Mouse (Mus musculus): ENCODE results near the gene Lgals4. TPM values are rescaled to one million over a fixed set of nuclear protein-coding genes. Genes with fewer than 3 reads are reported as not detected.
"Not testable (repeated sequence)": the region's sequence is repeated elsewhere in the genome, so short reads cannot be mapped to it uniquely, and the experiment has no call there.

Lgals4 gene
- polyA plus RNA-seq, 1 experiment, result 2.4 TPM

- Histone ChIP-seq H3K9ac (ENCODE audit: low read depth, poor library complexity, severe bottlenecking) (peak overlapping the region; percentile 40), H3K4me3 (ENCODE audit: low read depth, low read length) (peak overlapping the region; percentile 5; the same call in 1 of the 2 replicates)
- peak; percentile 56 for TF ChIP-seq CTCF (IDR thresholded peaks at IDR 0.05; ENCODE audit: low read depth, low read length)
- not testable (repeated sequence) for H3K27ac ChIP-seq (ENCODE audit: insufficient read depth, low read length); H3K4me1 ChIP-seq (ENCODE audit: control insufficient read depth, insufficient read depth, low read length); H3K9me3 ChIP-seq (replicated peaks; ENCODE audit: control insufficient read depth, insufficient read depth, low read length, poor library complexity, severe bottlenecking); H3K27me3 ChIP-seq (ENCODE audit: control insufficient read depth, insufficient read depth, low read length, poor library complexity, severe bottlenecking); H3K36me3 ChIP-seq (ENCODE audit: control insufficient read depth, insufficient read depth, low read length, poor library complexity, severe bottlenecking)
Measured at GRCm38 (mm10) chr7:28867508-28868340, 34.1 kb downstream of the Lgals4 start.

GRCm38 (mm10) chr7:28870901-28871664, 37.4 kb downstream of the Lgals4 start:
- no peak for TF ChIP-seq POLR2A (IDR thresholded peaks at IDR 0.05; ENCODE audit: insufficient read depth, low read length)
- no peak for TF ChIP-seq EP300 (IDR thresholded peaks at IDR 0.05; ENCODE audit: insufficient read depth, low read depth, low read length)
- no peak for TF ChIP-seq CTCF (IDR thresholded peaks at IDR 0.05; ENCODE audit: low read depth, low read length)
- no peaks in the 10 kb centered on the region for H3K27me3 ChIP-seq (ENCODE audit: control insufficient read depth, insufficient read depth, low read length, poor library complexity, severe bottlenecking)
- H3K36me3 ChIP-seq (ENCODE audit: control insufficient read depth, insufficient read depth, low read length, poor library complexity, severe bottlenecking), result no peaks in the 10 kb centered on the region
- H3K9ac ChIP-seq (ENCODE audit: low read depth, poor library complexity, severe bottlenecking), result no peak overlapping the region
- H3K4me3 ChIP-seq (ENCODE audit: low read depth, low read length), result no peak overlapping the region
- no peaks in the 10 kb centered on the region for H3K9me3 ChIP-seq (replicated peaks; ENCODE audit: control insufficient read depth, insufficient read depth, low read length, poor library complexity, severe bottlenecking)
- peaks cover 2% of the 10 kb centered on the region for H3K4me1 ChIP-seq (ENCODE audit: control insufficient read depth, insufficient read depth, low read length)
- no peak overlapping the region for H3K27ac ChIP-seq (ENCODE audit: insufficient read depth, low read length)

GRCm38 (mm10) chr7:28874565-28874964, 40.9 kb downstream of the Lgals4 start:
- H3K4me1 ChIP-seq (ENCODE audit: control insufficient read depth, insufficient read depth, low read length), result peaks cover 5% of the 10 kb centered on the region
- H3K27ac ChIP-seq (ENCODE audit: insufficient read depth, low read length), result no peak overlapping the region
- no peak overlapping the region for H3K4me3 ChIP-seq (ENCODE audit: low read depth, low read length)
- no peaks in the 10 kb centered on the region for H3K9me3 ChIP-seq (replicated peaks; ENCODE audit: control insufficient read depth, insufficient read depth, low read length, poor library complexity, severe bottlenecking)
- no peaks in the 10 kb centered on the region for H3K27me3 ChIP-seq (ENCODE audit: control insufficient read depth, insufficient read depth, low read length, poor library complexity, severe bottlenecking)
- no peak overlapping the region for H3K9ac ChIP-seq (ENCODE audit: low read depth, poor library complexity, severe bottlenecking)
- H3K36me3 ChIP-seq (ENCODE audit: control insufficient read depth, insufficient read depth, low read length, poor library complexity, severe bottlenecking), result no peaks in the 10 kb centered on the region
- TF ChIP-seq CTCF (IDR thresholded peaks at IDR 0.05; ENCODE audit: low read depth, low read length) (no peak), EP300 (IDR thresholded peaks at IDR 0.05; ENCODE audit: insufficient read depth, low read depth, low read length) (no peak), POLR2A (IDR thresholded peaks at IDR 0.05; ENCODE audit: insufficient read depth, low read length) (no peak)

GRCm38 (mm10) chr7:28876099-28876498, 42.4 kb downstream of the Lgals4 start:
- H3K4me1 ChIP-seq (ENCODE audit: control insufficient read depth, insufficient read depth, low read length), result peaks cover 7% of the 10 kb centered on the region
- H3K4me3 ChIP-seq (ENCODE audit: low read depth, low read length), result no peak overlapping the region
- no peaks in the 10 kb centered on the region for H3K27me3 ChIP-seq (ENCODE audit: control insufficient read depth, insufficient read depth, low read length, poor library complexity, severe bottlenecking)
- H3K9ac ChIP-seq (ENCODE audit: low read depth, poor library complexity, severe bottlenecking), result no peak overlapping the region
- H3K36me3 ChIP-seq (ENCODE audit: control insufficient read depth, insufficient read depth, low read length, poor library complexity, severe bottlenecking), result no peaks in the 10 kb centered on the region
- H3K9me3 ChIP-seq (replicated peaks; ENCODE audit: control insufficient read depth, insufficient read depth, low read length, poor library complexity, severe bottlenecking), result no peaks in the 10 kb centered on the region
- H3K27ac ChIP-seq (ENCODE audit: insufficient read depth, low read length), result no peak overlapping the region
- TF ChIP-seq EP300 (IDR thresholded peaks at IDR 0.05; ENCODE audit: insufficient read depth, low read depth, low read length), result no peak
- TF ChIP-seq CTCF (IDR thresholded peaks at IDR 0.05; ENCODE audit: low read depth, low read length), result no peak
- TF ChIP-seq POLR2A (IDR thresholded peaks at IDR 0.05; ENCODE audit: insufficient read depth, low read length), result no peak

- no peak for TF ChIP-seq CTCF (IDR thresholded peaks at IDR 0.05; ENCODE audit: low read depth, low read length)
- no peak for TF ChIP-seq POLR2A (IDR thresholded peaks at IDR 0.05; ENCODE audit: insufficient read depth, low read length)
- no peak for TF ChIP-seq EP300 (IDR thresholded peaks at IDR 0.05; ENCODE audit: insufficient read depth, low read depth, low read length)
- no peak overlapping the region for H3K27ac ChIP-seq (ENCODE audit: insufficient read depth, low read length)
- H3K36me3 ChIP-seq (ENCODE audit: control insufficient read depth, insufficient read depth, low read length, poor library complexity, severe bottlenecking), result no peaks in the 10 kb centered on the region
- no peak overlapping the region for H3K9ac ChIP-seq (ENCODE audit: low read depth, poor library complexity, severe bottlenecking)
- no peak overlapping the region for H3K4me3 ChIP-seq (ENCODE audit: low read depth, low read length)
- peaks cover 11% of the 10 kb centered on the region for H3K4me1 ChIP-seq (ENCODE audit: control insufficient read depth, insufficient read depth, low read length)
- no peaks in the 10 kb centered on the region for H3K27me3 ChIP-seq (ENCODE audit: control insufficient read depth, insufficient read depth, low read length, poor library complexity, severe bottlenecking)
- H3K9me3 ChIP-seq (replicated peaks; ENCODE audit: control insufficient read depth, insufficient read depth, low read length, poor library complexity, severe bottlenecking), result no peaks in the 10 kb centered on the region
Measured at GRCm38 (mm10) chr7:28877155-28877554, 43.5 kb downstream of the Lgals4 start.

GRCm38 (mm10) chr7:28877856-28878255, 44.2 kb downstream of the Lgals4 start:
- no peak overlapping the region for H3K4me3 ChIP-seq (ENCODE audit: low read depth, low read length)
- no peaks in the 10 kb centered on the region for H3K36me3 ChIP-seq (ENCODE audit: control insufficient read depth, insufficient read depth, low read length, poor library complexity, severe bottlenecking)
- H3K27me3 ChIP-seq (ENCODE audit: control insufficient read depth, insufficient read depth, low read length, poor library complexity, severe bottlenecking), result no peaks in the 10 kb centered on the region
- TF ChIP-seq CTCF (IDR thresholded peaks at IDR 0.05; ENCODE audit: low read depth, low read length), result no peak
- TF ChIP-seq POLR2A (IDR thresholded peaks at IDR 0.05; ENCODE audit: insufficient read depth, low read length), result no peak
- no peak for TF ChIP-seq EP300 (IDR thresholded peaks at IDR 0.05; ENCODE audit: insufficient read depth, low read depth, low read length)
- no peaks in the 10 kb centered on the region for H3K9me3 ChIP-seq (replicated peaks; ENCODE audit: control insufficient read depth, insufficient read depth, low read length, poor library complexity, severe bottlenecking)
- H3K9ac ChIP-seq (ENCODE audit: low read depth, poor library complexity, severe bottlenecking), result no peak overlapping the region
- peaks cover 11% of the 10 kb centered on the region for H3K4me1 ChIP-seq (ENCODE audit: control insufficient read depth, insufficient read depth, low read length)
- H3K27ac ChIP-seq (ENCODE audit: insufficient read depth, low read length), result no peak overlapping the region
